Mouse (Mus musculus) liver, embryonic 14.5 days (tissue): ENCODE measurements around the gene Nutf2-ps1.

ENCODE experiments used
- CTCF ChIP-seq: IDR thresholded peaks from 2 replicates; pipeline ENCODE4 v1.5.1; 2016; ENCODE audit warnings: antibody characterized with exemption, low read depth, control low read depth
- EP300 ChIP-seq: IDR thresholded peaks from 2 replicates; pipeline ENCODE4 v1.6.1; 2016; ENCODE audit warnings: antibody characterized with exemption, low read depth

GRCm38 (mm10) chr19:53571056-53571455 lies 17.8 kb downstream of the Nutf2-ps1 start:
- TF ChIP-seq CTCF (no peak), EP300 (no peak)
